Mouse (Mus musculus) liver, adult 2 months (tissue): ENCODE data around the gene Slc20a1. TPM values are rescaled to one million over a fixed set of nuclear protein-coding genes. Genes with fewer than 3 reads are reported as not detected.
A peak's percentile ranks its signal among the peaks of the same experiment; 100 is the strongest.

Experiments used
- DNase-seq: peaks from one replicate; pipeline ENCODE4 v3.0.0-alpha.2; 2011; ENCODE audit warnings: low read depth, low spot score; ENCODE audit errors: extremely low read depth
- H3K27ac ChIP-seq: fragments of 200-500 bp; replicated peaks from 2 replicates; pipeline ENCODE4 v1.5.1; 2012; ENCODE audit warnings: low read depth, mild to moderate bottlenecking, control low read depth, inconsistent platforms, low read length; ENCODE audit not compliant: insufficient read depth
- H3K27me3 ChIP-seq: fragments of 200-500 bp; 2 replicates; pipeline ENCODE4 v1.6.1; 2012; ENCODE audit warnings: mild to moderate bottlenecking, moderate library complexity, low read length, inconsistent platforms; ENCODE audit not compliant: control insufficient read depth, insufficient read depth
- H3K36me3 ChIP-seq: fragments of 200-500 bp; 2 replicates; pipeline ENCODE4 v1.6.1; 2012; ENCODE audit warnings: low read length, inconsistent platforms; ENCODE audit not compliant: control insufficient read depth, insufficient read depth
- H3K4me1 ChIP-seq: fragments of 200-500 bp; 2 replicates; pipeline ENCODE4 v1.6.1; 2011; ENCODE audit warnings: low read length; ENCODE audit not compliant: control insufficient read depth, insufficient read depth
- H3K4me3 ChIP-seq: fragments of 200-500 bp; 2 replicates; pipeline ENCODE4 v1.5.1; 2011; ENCODE audit warnings: low read depth, mild to moderate bottlenecking, control low read depth, low read length, moderate library complexity; ENCODE audit not compliant: insufficient read depth
- H3K79me2 ChIP-seq: fragments of 200-500 bp; 2 replicates; pipeline ENCODE4 v1.6.1; 2012; ENCODE audit warnings: inconsistent platforms, mild to moderate bottlenecking, low read length, moderate library complexity; ENCODE audit not compliant: control insufficient read depth, insufficient read depth
- H3K9ac ChIP-seq: fragments of 200-500 bp; 2 replicates; pipeline ENCODE4 v1.6.1; 2012; ENCODE audit warnings: low read depth, mild to moderate bottlenecking, control low read depth, inconsistent platforms, low read length
- CTCF ChIP-seq: fragments of 200-500 bp; IDR thresholded peaks from 2 replicates; pipeline ENCODE4 v1.5.1; 2011; ENCODE audit warnings: low read depth, low read length, control low read depth
- POLR2A ChIP-seq: fragments of 200-500 bp; IDR thresholded peaks from 2 replicates; pipeline ENCODE4 v1.6.1; 2011; ENCODE audit warnings: low read length, control low read depth; ENCODE audit not compliant: insufficient read depth; ENCODE audit errors: extremely low read depth
- WGBS: fragments of 180-500 bp; shearing (Covaris S2); methylation state at CpG from one replicate; pipeline ENCODE4 v1.1.7; 2018; 5-methylcytosine and 5-hydroxymethylcytosine counted together
- polyA plus RNA-seq: library from polyadenylated mRNA; depleted of rRNA; stranded (reverse); fragments of >200 nt; gene quantifications from 2 replicates; pipeline ENCODE4 v1.2.3, GENCODE M21; 2012
- total RNA-seq: library from RNA; depleted of rRNA; stranded (reverse); fragments of >200 nt; gene quantifications from 2 replicates; pipeline ENCODE4 v1.2.3, GENCODE M21; 2014

Slc20a1 gene
- total and polyA plus RNA-seq, 2 experiments: 9.4 to 36.0 TPM

DNA sequence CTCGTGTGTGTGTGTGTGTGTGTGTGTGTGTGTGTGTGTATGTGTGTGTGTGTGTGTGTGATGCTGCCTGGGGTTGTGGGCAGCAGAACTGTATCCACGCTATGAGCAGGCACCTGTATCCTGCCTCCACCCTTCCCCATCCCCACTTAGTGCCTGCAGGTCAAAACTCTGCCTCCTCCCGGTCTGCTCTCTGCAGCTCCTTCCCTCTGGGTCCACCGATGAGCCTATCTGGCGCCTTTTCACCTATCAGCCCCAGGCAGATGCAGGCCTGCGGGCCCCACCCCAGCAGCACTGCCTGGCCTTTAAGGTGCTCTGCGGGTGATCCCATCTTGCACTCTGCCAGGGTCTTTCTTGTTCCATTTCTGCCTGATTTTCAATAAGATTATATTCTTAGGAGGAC is 29.1 kb downstream of the Slc20a1 start:
- Histone ChIP-seq H3K4me1 (peaks cover 5% of the 10 kb centered on the region), H3K36me3 (no peaks in the 10 kb centered on the region), H3K27me3 (no peaks in the 10 kb centered on the region), H3K9ac (no peak overlapping the region), H3K4me3 (no peak overlapping the region), H3K27ac (no peak overlapping the region), H3K79me2 (no peaks in the 10 kb centered on the region)
- WGBS: 88% methylated on average over 6 of the region's 7 CpGs
- no peak for DNase-seq
- no peak for TF ChIP-seq POLR2A
- no peak for TF ChIP-seq CTCF

DNA sequence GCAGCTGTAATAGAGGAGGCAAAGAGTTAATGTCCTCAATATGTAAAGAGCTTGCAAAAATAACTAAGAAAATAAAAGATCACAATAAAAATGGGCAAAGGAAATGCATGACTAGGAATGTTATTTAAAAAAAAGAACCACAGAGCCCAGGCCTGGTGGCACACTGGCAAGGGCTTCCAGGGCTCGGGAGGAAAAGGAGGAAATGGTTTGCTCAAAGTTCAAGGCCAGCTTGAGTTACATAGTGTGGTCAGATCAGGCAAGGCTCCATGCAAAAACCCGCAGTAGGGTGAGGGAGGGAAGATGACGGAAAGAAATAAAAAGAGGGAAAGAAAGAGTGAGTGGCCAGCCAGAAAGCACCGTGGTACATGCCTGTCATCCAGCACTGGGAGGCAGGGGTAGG is 30.0 kb downstream of the Slc20a1 start:
- H3K4me1 ChIP-seq: peaks cover 11% of the 10 kb centered on the region
- H3K4me3 ChIP-seq: no peak overlapping the region
- no peak overlapping the region for H3K27ac ChIP-seq
- H3K79me2 ChIP-seq: no peaks in the 10 kb centered on the region
- TF ChIP-seq POLR2A: no peak
- no peak for DNase-seq
- H3K27me3 ChIP-seq: no peaks in the 10 kb centered on the region
- WGBS: 71% methylated on average over 4 of the region's 4 CpGs
- no peak overlapping the region for H3K9ac ChIP-seq
- H3K36me3 ChIP-seq: no peaks in the 10 kb centered on the region

DNA sequence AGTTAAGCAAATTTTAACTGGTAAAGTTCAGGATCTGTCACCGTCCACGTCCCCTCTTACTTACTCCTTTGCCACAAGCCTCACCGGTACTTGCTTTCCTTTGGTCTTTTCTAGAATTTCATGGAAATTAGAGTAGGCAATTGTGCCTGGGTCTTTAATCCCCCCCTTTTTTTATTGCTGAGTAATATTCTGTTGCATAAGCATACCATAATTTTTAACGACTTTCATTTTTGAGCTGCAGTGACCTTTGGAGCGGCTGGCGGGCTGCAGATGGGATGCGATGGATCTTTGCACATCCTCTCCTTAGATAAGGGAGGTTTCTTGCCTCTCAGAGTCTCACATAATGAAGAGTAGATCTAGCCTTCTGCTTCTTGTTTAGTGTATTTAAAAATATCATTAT is 30.8 kb downstream of the Slc20a1 start:
- H3K27ac ChIP-seq: no peak overlapping the region
- H3K4me3 ChIP-seq: no peak overlapping the region
- no peaks in the 10 kb centered on the region for H3K27me3 ChIP-seq
- H3K4me1 ChIP-seq: peaks cover 14% of the 10 kb centered on the region
- DNase-seq: no peak
- WGBS: 81% methylated on average over 7 of the region's 7 CpGs
- no peaks in the 10 kb centered on the region for H3K36me3 ChIP-seq
- H3K79me2 ChIP-seq: no peaks in the 10 kb centered on the region
- TF ChIP-seq CTCF: no peak
- TF ChIP-seq POLR2A: no peak
- no peak overlapping the region for H3K9ac ChIP-seq

DNA sequence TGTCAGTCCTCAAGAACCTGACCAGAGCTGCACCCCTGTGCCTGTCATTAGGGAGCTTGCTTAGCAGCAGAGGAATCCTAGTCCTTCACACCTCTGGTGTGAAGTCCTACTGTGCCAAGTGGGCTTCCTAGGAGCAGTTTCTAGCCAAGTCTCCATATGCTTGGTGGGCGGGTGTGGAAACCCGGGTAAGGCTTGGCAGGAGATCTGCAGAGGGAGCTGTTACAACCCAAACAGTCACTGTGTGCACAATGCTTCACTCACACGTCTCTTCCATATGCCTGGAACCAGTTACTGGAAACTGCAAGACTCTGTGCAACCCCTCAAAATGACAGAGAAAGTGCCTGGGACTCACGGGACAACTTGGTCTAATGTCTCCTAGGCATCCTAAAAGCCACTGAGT is 33.5 kb downstream of the Slc20a1 start:
- TF ChIP-seq CTCF: no peak
- no peak for TF ChIP-seq POLR2A
- no peaks in the 10 kb centered on the region for H3K79me2 ChIP-seq
- H3K27me3 ChIP-seq: no peaks in the 10 kb centered on the region
- no peak for DNase-seq
- H3K36me3 ChIP-seq: no peaks in the 10 kb centered on the region
- H3K4me3 ChIP-seq: no peak overlapping the region
- no peak overlapping the region for H3K9ac ChIP-seq
- peak overlapping the region; percentile 4; the same call in 1 of the 2 replicates for H3K27ac ChIP-seq
- peaks cover 14% of the 10 kb centered on the region for H3K4me1 ChIP-seq
- 25% methylated on average over 4 of the region's 4 CpGs for WGBS

DNA sequence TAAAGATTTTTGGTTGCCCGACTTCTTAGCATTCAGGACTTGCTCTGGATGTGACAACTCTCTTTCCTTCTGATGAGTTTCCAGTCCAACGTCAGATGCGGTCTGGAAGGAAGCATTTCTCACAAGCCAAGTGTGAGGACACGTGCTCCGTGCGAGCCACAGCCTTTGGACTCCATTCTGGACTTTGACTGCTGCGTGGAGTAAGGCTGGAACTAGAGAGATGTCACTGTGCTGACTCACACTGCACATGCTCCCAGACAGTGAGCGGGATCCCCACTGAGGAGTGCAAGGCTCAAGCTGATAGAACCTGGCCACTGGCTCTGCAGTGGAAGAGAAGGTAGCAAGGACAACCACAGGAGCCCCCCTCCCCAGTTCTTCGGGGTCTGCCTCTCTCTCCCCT is 33.9 kb downstream of the Slc20a1 start:
- no peaks in the 10 kb centered on the region for H3K79me2 ChIP-seq
- H3K9ac ChIP-seq: peak overlapping the region; percentile 67
- peak overlapping the region; percentile 90 for H3K27ac ChIP-seq
- 28% methylated on average over 9 of the region's 9 CpGs for WGBS
- no peaks in the 10 kb centered on the region for H3K36me3 ChIP-seq
- TF ChIP-seq CTCF (no peak), POLR2A (no peak; the same call in 1 of the 2 replicates)
- peaks cover 14% of the 10 kb centered on the region for H3K4me1 ChIP-seq
- H3K27me3 ChIP-seq: no peaks in the 10 kb centered on the region
- DNase-seq: peak; percentile 97
- H3K4me3 ChIP-seq: peak overlapping the region; percentile 38

DNA sequence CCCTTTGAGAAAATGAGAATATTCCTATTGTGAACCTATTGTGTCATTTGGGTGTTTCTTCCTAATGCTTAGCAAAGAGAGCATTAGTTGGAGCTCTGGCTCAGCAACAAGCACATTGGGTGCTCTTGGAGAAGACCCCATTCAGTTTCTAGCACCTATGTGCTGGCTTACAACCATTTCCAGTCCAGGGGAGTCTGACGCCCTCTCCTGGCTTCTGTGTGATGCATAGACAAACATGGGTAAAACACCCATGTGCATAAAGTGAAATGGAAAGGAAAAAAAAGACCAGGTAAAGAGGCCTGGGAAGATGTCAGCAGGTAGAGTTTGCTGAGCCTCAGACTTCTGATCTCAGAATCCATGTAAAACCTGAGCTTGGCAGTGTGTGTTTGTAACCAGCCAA is 34.7 kb downstream of the Slc20a1 start:
- 70% methylated on average over 1 of the region's 1 CpGs for WGBS
- peaks cover 14% of the 10 kb centered on the region for H3K4me1 ChIP-seq

More for the DNA sequence above, 34.7 kb downstream of the Slc20a1 start:
- Histone ChIP-seq H3K27me3 (no peaks in the 10 kb centered on the region), H3K4me3 (peak overlapping the region; percentile 6; the same call in 1 of the 2 replicates), H3K27ac (peak overlapping the region; percentile 90), H3K36me3 (no peaks in the 10 kb centered on the region), H3K9ac (peak overlapping the region; percentile 57), H3K79me2 (no peaks in the 10 kb centered on the region)
- TF ChIP-seq CTCF (no peak), POLR2A (no peak)
- no peak for DNase-seq
